Mouse (Mus musculus) NIH3T3 (cell line): ENCODE data around the gene Slc52a3.

Source experiments
- DNase-seq: peaks from one replicate; pipeline ENCODE4 v3.0.0-alpha.2; 2012; ENCODE audit warnings: low read depth

Gene Slc52a3

DNA sequence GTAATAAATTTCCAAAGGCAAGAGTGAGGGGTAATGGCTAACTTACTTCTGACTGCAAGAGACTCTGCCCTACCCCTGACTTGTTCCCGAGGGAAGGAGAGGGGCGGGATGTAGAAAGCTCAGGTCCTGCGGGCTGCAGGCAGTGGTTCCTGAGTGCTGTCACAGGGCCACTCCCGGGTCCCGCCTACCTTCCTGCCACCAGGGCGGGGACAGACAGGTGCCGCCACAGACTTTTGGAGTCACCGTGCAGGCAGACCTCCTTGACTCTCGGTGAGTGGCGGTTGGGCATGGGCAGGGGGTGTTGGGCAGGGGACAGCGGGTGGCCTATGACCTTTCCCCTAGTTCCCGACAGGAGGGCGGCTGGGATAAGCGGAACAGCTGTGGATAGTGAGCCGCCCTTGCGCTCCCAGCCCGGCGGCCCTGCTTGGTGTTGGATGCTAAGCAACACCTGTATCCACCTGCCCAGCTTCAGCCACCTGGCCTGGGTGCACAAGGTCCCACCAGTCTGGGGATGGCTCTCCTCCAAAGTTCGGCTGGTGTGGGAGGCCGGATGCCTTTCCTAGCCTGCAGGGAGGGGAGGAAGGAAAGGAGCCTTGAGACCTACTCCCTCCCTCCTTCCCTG, 3.5 kb downstream of the Slc52a3 start:
- DNase-seq = no peak

DNA sequence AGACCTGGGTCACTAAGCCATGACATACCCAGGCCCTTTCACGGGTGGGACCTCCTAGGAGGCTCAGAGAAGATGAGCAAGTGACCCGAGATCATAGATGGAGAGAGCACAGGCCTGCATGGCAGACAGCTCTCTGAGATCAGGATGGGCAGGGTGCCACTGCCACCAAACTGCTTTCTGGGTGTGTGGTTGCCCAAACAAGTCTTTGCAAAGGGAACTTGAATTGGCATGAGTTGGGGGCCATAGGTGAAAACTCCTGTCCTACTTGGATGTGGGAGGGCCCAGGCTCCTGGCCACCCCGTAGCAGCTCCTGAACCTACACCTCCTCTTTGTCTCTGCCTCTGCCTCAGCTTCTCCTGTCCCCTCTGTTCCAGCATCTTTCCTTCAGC, 4.0 kb downstream of the Slc52a3 start:
- DNase-seq = no peak

- no peak for DNase-seq
Measured at GRCm38 (mm10) chr2:152000735-152001134, 4.4 kb downstream of the Slc52a3 start.

DNA sequence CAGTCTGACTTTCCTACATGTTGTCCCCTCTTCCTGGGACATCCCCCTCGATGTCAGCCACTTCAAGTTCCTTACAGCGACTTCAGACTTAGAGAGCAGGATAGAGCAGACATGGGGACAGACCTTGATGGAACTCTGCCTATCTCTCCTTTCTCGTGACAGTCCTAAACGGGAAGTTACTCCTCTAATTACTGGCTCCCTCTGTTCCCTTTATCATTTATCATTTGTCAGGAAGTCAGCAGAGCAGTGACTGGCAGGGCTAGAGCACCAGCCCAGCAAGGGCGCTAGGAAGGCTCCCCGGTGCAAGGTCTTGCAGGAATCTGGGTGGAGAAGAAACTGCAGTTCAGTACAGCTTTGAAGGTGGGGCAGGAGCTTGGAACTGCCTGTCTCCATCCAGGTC, 6.2 kb downstream of the Slc52a3 start:
- no peak for DNase-seq

- peak; percentile 41 for DNase-seq
Measured at GRCm38 (mm10) chr2:152007783-152008182, 11.5 kb downstream of the Slc52a3 start.

GRCm38 (mm10) chr2:152009061-152009779, 12.9 kb downstream of the Slc52a3 start:
- DNase-seq = no peak

DNA sequence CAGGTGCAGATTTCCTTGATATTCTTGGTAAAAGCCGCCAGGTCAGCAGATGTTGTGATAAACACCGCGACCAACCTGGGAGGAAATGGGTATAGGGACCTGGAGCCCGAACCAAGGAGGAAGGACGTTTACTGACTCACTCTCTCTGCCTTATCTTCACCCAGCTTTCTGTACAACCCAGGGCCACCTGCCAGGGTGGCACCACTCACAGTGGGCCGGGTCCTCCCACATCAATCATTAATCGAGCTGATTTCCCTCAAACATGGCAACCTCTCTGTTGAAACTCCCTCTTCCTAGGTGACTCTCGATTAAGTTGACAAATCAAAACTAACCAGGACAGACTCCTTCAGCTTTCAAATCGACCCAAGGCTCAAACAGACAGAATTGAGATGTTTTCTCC, 13.9 kb downstream of the Slc52a3 start:
- no peak for DNase-seq

DNA sequence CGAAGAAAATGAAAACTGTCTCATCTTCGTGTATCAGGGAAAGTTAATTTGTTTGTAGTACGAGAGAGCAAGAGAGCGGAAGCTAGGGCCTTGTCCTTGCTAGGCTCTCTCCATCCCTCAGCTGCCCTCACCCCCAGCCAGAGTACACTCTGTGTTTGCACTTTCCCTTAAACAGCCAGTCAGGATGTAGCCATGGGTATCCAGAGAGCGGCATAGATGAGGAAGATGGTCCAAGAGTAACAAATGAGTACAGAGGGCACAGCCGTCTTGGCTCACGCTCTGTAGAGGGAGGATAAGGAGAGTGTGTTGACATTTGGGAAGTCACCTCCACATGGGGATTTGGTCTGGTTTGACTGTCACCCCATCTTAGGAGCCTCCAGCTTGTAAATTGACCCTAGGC, 14.3 kb downstream of the Slc52a3 start:
- DNase-seq = no peak

DNA sequence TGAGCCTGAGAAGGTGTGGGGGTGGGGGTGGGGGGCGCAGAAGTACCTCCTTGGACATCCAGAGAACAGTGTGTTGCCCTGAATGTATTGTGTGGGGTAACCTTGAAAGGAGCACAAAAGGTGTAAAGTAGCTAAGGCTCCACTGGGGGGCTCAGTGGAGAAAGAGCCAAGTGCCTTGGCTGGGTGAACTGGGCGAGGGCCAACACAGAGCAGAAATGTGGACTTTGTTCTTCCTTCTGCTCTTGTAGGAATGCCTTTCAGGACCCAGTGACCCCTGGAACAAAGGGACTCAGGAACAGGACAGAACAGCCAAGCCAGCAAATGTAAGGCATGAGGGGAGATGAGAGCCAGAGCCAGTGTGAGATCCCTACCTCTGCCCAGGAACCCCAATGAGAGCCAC, 15.4 kb downstream of the Slc52a3 start:
- DNase-seq = peak; percentile 53

- no peak for DNase-seq
Measured at GRCm38 (mm10) chr2:152012222-152012621, 15.9 kb downstream of the Slc52a3 start.

DNA sequence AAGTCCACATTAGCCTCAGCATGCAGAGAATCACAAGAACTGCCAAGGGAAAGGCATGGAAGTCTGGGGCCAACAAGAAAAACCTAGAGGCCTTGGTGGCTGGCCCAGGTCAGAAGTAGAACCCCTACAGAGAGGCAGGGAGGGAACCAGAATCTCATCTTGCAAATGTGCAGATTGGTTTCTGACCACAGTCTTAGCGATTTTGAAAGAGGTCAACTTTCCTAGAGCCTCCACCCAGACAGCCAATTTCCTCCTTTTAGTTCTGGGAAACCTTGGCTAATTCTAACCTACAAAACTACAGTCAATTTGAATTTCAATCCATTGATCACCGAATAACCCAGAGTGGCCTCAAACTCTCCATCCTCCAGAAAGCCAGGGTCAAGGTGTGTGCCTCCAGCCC, 16.4 kb downstream of the Slc52a3 start:
- no peak for DNase-seq

DNA sequence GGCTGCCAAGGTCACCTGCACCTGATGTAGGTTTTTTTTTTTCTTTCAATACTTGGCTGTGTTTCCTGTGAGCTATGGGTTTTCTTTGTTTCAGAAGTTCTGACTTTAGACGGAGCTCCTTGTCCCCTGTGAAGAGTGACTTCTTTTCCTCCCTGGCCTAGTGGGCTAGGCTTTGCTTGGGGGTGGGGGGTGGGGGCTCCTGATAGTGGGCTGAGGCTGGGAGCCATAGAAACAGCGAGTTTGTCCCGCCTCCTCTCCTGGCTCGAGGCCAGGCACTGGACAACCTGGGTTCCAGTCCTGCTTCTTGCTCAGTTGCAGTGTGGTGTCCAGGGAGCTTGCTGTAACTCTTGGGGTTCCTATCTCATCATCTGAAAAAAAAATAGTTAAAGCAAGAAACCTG, 19.7 kb downstream of the Slc52a3 start:
- DNase-seq = no peak

- DNase-seq = no peak
Measured at GRCm38 (mm10) chr2:152016666-152017065, 20.4 kb downstream of the Slc52a3 start.

DNA sequence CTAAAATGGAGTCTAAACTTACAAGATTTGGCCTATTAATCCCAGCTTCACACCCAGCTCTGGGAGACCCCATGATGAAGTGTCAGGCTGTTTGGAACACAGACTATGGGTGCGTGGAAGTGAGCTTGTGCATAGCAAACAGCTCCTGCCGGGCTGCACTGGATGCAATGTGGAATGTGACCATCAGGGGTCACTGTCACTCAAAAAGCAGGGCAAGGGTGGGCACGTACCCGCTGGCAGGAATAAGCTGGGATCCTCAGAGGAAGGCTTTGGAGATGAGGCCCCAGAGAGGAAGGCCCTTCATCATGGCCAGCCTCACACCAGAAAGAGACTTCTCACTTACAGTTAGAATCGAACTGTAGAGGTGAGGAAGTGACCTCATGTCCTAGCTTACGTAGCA, 23.9 kb downstream of the Slc52a3 start:
- peak; percentile 46 for DNase-seq

GRCm38 (mm10) chr2:152022022-152022421, 25.7 kb downstream of the Slc52a3 start:
- DNase-seq = peak; percentile 28

- no peak for DNase-seq
Measured at GRCm38 (mm10) chr2:152024883-152025422, 28.6 kb downstream of the Slc52a3 start.

GRCm38 (mm10) chr2:152029252-152030082, 33.2 kb downstream of the Slc52a3 start:
- peak; percentile 90 for DNase-seq

DNA sequence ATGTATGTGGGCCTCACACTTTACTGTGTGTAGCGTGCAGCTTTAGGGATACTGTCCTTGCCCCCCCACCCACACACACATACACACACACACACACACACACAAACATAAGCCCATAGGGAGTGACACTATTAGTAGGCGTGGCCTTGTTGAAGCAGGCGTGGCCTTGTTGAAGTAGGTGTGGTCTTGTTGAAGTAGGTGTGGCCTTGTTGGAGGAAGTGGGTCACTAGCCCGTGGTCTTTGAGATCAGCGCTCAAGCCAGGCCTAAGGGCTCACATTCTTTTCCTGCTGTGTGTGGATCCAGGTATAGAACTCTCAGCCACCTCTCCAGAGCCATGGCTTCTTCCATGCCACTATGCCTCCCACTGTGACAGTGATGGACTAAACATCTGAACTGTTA, 34.7 kb downstream of the Slc52a3 start:
- no peak for DNase-seq

GRCm38 (mm10) chr2:152040101-152040500, 43.8 kb downstream of the Slc52a3 start:
- DNase-seq = no peak

GRCm38 (mm10) chr2:152047116-152048002, 51.0 kb downstream of the Slc52a3 start:
- no peak for DNase-seq
